Mouse (Mus musculus) 416B (cell line): ENCODE measurements around the gene Pdcd2l.

Source experiments
- DNase-seq: peaks from one replicate; pipeline ENCODE4 v3.0.0; 2011; ENCODE audit warnings: low read depth

The Pdcd2l gene

DNA sequence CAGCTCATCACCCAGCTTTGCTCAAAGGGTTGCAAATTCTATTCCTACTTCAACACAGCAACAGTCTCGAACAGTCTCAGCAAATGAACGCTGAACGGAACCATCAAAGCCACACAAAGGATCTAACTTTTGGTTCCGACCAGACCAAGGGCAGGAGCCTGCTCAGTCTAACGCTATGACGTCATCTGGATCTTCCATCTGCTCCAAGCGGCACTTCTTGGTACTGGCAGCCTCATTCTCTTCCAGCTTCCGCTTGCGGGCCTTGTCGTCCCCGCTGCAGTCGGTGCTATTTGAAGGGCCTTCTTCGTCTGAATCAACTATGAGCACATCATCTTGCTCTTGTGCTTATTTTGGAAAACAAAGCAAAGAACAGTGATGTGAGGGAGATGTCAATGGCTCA, 55.3 kb downstream of the Pdcd2l start:
- no peak for DNase-seq

DNA sequence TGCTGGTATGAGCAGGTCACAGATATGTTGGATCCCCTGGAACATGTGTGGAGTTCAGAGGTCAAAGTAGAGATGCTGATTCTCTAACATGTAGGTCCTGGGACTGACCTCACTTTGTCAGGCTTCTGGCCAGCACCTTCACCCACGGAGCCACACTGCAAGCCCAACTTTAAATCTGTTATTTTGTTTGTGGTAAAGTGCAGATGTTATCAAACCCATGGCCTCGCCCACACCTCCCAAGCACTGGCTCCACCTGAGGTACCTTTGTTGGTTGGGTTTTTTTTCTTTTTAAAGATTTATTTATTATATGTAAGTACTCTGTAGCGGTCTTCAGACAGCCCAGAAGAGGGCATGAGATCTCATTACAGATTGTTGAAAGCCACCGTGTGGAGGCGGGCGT, 57.0 kb downstream of the Pdcd2l start:
- no peak for DNase-seq
